Mouse (Mus musculus) neural tube, embryonic 12.5 days (tissue): ENCODE results near the gene Atf3. TPM values are rescaled to one million over a fixed set of nuclear protein-coding genes. Genes with fewer than 3 reads are reported as not detected.

ENCODE experiments used
- ATAC-seq: fragments of 200-750 bp; cut with Nextera tagmentation; 2 replicates; pipeline ENCODE4 v1.8.0; 2017; ENCODE audit warnings: low read depth, mild to moderate bottlenecking, moderate TSS enrichment, moderate library complexity; ENCODE audit not compliant: low FRiP score
- H3K27ac ChIP-seq: fragments of 300-500 bp; sonication (generic); 2 replicates; pipeline ENCODE4 v1.5.1; 2016
- H3K27me3 ChIP-seq: fragments of 300-500 bp; sonication (generic); replicated peaks from 2 replicates; pipeline ENCODE4 v1.6.1; 2016; ENCODE audit warnings: mild to moderate bottlenecking
- H3K36me3 ChIP-seq: fragments of 300-500 bp; sonication (generic); 2 replicates; pipeline ENCODE4 v1.6.1; 2016; ENCODE audit warnings: mild to moderate bottlenecking
- H3K4me1 ChIP-seq: fragments of 300-500 bp; sonication (generic); 2 replicates; pipeline ENCODE4 v1.6.1; 2016
- H3K4me2 ChIP-seq: fragments of 300-500 bp; sonication (generic); replicated peaks from 2 replicates; pipeline ENCODE4 v1.6.1; 2016; ENCODE audit warnings: mild to moderate bottlenecking
- H3K4me3 ChIP-seq: fragments of 300-500 bp; sonication (generic); 2 replicates; pipeline ENCODE4 v1.5.1; 2016
- H3K9ac ChIP-seq: fragments of 300-500 bp; sonication (generic); 2 replicates; pipeline ENCODE4 v1.6.1; 2016; ENCODE audit warnings: mild to moderate bottlenecking
- H3K9me3 ChIP-seq: fragments of 300-500 bp; sonication (generic); 2 replicates; pipeline ENCODE4 v1.6.1; 2016; ENCODE audit warnings: mild to moderate bottlenecking
- WGBS: fragments of 180-500 bp; shearing (Covaris S2); methylation state at CpG from one replicate; pipeline ENCODE4 v1.1.7; 2016; 5-methylcytosine and 5-hydroxymethylcytosine counted together
- polyA plus RNA-seq: library from polyadenylated mRNA; unstranded; fragments of >200 nt; fragmentation: Nextera tagmentation; extraction: Ambion mirVana; gene quantifications from 2 replicates; pipeline ENCODE4 v1.2.1, GENCODE M21; 2016

Atf3 gene
- polyA plus RNA-seq, 1 experiment from 2014 or later, result 2.0 TPM

DNA sequence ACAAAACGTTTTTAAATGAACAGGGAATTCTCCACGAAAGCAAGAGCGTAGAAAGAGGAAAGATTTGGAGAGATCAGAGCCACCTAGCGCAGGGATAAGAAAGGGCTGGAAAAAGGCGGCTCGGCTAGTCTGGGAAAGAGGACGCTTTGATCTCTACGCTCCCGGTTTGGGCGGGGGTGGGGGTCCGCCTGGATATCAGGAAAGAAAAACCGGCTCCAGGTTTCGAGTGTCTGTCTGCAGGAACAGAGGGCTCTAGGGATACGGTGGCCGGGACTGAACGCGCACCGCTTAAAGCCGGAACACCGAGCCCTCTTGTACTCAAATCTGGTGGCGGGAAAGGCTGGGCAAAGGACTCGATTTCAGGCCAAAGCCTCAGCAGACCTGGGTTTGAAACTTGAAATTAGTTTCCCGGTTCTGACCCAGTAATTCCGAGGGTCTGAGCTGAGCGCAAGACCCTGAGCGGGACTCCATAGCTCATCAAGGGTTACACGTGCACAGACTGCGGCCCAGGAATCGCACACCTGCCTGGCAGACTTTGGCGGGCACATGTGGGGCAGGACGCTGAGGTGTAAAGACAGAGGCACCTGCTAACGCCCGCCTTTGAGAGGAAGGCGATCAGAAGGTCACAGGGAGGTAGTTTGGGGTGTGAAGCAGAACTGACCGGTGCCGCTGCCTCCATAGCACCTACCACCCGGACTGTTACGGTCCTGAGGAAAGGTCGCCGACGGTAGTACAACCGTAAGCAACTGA lies 33.6 kb downstream of the Atf3 start:
- ATAC-seq, result no peak
- H3K9ac ChIP-seq, result no peak overlapping the region

DNA sequence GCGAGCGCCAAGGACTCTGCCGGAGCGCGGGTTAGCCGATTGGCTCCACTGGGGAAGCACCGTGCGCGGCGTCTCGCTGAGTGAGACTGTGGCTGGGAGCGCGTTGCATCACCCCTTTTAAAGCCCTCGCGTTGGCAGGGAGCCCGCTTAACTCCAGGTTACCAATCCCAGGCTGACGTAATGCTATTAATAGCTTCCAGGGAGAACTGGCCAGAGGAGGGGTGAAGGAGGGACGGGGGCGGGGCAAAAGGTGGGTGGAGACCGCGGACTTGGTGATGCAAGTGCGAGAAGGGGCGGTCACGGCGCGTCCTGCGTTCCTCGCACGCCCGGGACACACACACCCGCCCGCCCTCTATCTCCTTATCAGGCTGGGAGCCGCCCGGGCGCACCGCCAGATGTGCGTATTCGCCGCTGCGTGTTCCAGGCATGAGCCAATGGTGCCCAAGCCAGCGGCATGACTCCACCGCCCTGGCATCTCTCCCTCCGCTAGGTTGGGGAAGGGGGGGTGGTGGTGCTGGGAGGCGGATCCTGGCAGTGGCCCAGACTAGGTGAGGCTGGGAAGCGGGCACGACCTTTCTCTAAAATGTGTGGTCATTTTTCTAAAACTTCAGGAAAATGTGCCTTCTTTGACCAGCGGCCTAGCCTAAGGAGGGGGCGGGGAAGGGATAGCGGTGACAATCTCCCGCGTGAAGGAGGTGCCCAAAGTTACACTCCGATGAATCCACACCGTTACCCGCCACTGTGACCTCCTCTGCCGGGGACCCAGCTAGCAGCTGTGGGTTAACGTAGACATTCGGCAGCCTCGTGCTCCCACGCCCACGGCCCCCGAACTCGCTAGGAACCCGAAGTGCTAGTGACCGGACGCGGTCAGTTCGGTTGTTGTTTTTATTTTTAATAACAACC lies 34.4 kb downstream of the Atf3 start:
- WGBS, result under 1% methylated on average over 67 of the region's 67 CpGs
- Histone ChIP-seq H3K9me3 (no peaks in the 10 kb centered on the region), H3K4me2 (peak overlapping the region; percentile 98), H3K27me3 (peaks cover 86% of the 10 kb centered on the region), H3K27ac (no peak overlapping the region), H3K9ac (peak overlapping the region; percentile 57), H3K36me3 (no peaks in the 10 kb centered on the region), H3K4me3 (peak overlapping the region; percentile 47), H3K4me1 (peaks cover 39% of the 10 kb centered on the region)
- peak; percentile 84 for ATAC-seq

More for the DNA sequence above, 33.6 kb downstream of the Atf3 start:
- Histone ChIP-seq H3K9me3 (no peaks in the 10 kb centered on the region), H3K4me3 (peak overlapping the region; percentile 47), H3K36me3 (no peaks in the 10 kb centered on the region), H3K27me3 (peaks cover 92% of the 10 kb centered on the region), H3K4me2 (peak overlapping the region; percentile 98), H3K27ac (no peak overlapping the region), H3K4me1 (peaks cover 35% of the 10 kb centered on the region)
- WGBS, result 2% methylated on average over 42 of the region's 42 CpGs

DNA sequence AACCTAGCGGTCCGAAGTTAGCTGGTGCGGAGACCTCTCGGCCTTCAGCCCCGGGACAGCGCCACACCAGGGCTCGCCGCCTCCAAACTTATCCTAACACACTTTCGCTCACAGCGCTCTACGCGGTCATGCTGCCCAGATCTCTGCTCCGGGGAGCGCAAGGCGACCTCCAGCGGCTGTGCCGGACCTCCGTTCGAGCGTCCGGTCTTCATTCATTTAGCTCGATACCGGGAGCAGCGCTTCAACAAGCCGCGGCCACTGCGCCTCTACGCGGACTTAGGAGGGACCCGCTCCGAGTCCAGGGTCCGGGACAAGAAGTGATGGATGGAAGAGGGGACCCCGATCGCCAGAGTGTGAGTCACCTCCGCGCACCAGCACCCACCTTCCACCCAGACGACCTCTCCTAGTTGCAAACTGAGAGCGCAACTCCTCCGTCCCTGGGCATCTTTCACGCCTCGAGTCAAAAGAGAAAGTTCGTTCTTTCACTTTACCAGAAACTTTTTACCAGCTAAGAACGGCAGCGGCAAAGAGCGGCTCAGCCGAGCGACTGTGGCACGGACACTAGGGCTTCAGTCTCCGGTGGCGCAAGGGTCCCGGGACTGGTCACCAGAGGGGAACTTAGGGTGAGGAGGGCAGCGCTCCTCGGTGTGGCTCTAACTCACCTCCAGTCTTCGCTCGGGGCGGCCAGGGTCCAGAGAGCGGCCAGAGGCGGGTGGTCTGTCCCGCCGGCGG lies 35.2 kb downstream of the Atf3 start:
- WGBS, result under 1% methylated on average over 61 of the region's 61 CpGs
- Histone ChIP-seq H3K4me2 (peak overlapping the region; percentile 98), H3K27me3 (peaks cover 84% of the 10 kb centered on the region), H3K36me3 (no peaks in the 10 kb centered on the region), H3K4me1 (peaks cover 43% of the 10 kb centered on the region), H3K9ac (peak overlapping the region; percentile 57), H3K27ac (no peak overlapping the region), H3K9me3 (no peaks in the 10 kb centered on the region), H3K4me3 (peak overlapping the region; percentile 47)
- no peak for ATAC-seq

- peaks cover 78% of the 10 kb centered on the region for H3K27me3 ChIP-seq
- no peaks in the 10 kb centered on the region for H3K36me3 ChIP-seq
- 56% methylated on average over 12 of the region's 12 CpGs for WGBS
- ATAC-seq, result no peak
- peaks cover 43% of the 10 kb centered on the region for H3K4me1 ChIP-seq
- no peak overlapping the region for H3K27ac ChIP-seq
- peak overlapping the region; percentile 47 for H3K4me3 ChIP-seq
- no peaks in the 10 kb centered on the region for H3K9me3 ChIP-seq
- H3K4me2 ChIP-seq, result peak overlapping the region; percentile 98
- H3K9ac ChIP-seq, result no peak overlapping the region
These were observed 36.2 kb downstream of the Atf3 start for GRCm38 (mm10) chr1:191181469-191182259.

DNA sequence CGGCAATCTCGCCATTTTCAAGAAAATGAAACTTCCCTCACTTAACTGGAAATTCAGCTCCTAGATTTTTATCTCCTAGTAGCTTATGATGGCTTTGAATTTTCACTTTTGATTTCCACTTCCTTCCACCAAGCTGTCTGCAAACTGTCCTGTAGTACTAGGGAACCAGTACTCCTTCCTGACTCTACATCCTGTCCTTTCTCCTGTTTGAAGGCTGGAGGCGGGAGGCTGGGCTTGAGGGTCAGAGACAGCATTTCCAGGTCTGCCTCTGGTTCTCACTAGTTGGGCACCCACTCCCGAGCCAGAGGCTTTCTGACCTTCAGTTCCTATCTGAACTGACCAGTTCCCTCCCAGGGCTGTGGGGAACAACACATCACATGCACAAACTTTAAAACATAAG lies 37.4 kb downstream of the Atf3 start:
- ATAC-seq, result no peak
- 70% methylated on average over 4 of the region's 4 CpGs for WGBS
- Histone ChIP-seq H3K9ac (no peak overlapping the region), H3K4me2 (no peak overlapping the region), H3K27me3 (peaks cover 65% of the 10 kb centered on the region), H3K4me3 (no peak overlapping the region), H3K9me3 (no peaks in the 10 kb centered on the region), H3K27ac (no peak overlapping the region), H3K4me1 (peaks cover 38% of the 10 kb centered on the region), H3K36me3 (no peaks in the 10 kb centered on the region)

GRCm38 (mm10) chr1:191179846-191180245 lies 38.0 kb downstream of the Atf3 start:
- Histone ChIP-seq H3K27me3 (peaks cover 60% of the 10 kb centered on the region), H3K4me3 (no peak overlapping the region), H3K9me3 (no peaks in the 10 kb centered on the region), H3K4me1 (peaks cover 32% of the 10 kb centered on the region), H3K27ac (no peak overlapping the region), H3K4me2 (no peak overlapping the region), H3K36me3 (no peaks in the 10 kb centered on the region), H3K9ac (no peak overlapping the region)
- 49% methylated on average over 2 of the region's 2 CpGs for WGBS
- ATAC-seq, result no peak

GRCm38 (mm10) chr1:191178511-191179188 lies 39.2 kb downstream of the Atf3 start:
- Histone ChIP-seq H3K9me3 (no peaks in the 10 kb centered on the region), H3K27me3 (peaks cover 48% of the 10 kb centered on the region), H3K27ac (no peak overlapping the region), H3K4me1 (peaks cover 20% of the 10 kb centered on the region), H3K4me3 (no peak overlapping the region), H3K36me3 (no peaks in the 10 kb centered on the region), H3K9ac (no peak overlapping the region), H3K4me2 (0 out of 2 replicates have a peak overlapping the region, but pooled peaks have one; percentile 12)
- ATAC-seq, result no peak
- 33% methylated on average over 15 of the region's 15 CpGs for WGBS

DNA sequence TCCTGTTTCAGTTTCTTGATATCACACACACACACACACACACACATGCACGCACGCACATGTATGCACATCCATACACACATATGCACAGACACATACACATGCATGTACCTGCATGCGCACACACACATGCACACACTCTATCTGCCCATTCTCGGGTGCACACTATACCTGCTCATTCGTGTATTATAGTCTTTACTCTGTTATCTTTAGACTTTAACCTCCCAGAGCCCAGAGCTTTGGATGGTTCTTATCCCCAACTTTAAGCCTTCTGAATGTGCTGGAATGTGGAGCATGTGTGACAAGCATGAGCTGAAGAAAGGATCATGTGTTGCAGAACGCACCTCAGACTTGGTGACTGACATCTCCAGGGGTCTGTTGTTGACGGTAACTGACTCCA lies 41.0 kb downstream of the Atf3 start:
- no peak overlapping the region for H3K27ac ChIP-seq
- H3K27me3 ChIP-seq, result peaks cover 30% of the 10 kb centered on the region
- 81% methylated on average over 7 of the region's 7 CpGs for WGBS
- H3K4me1 ChIP-seq, result peaks cover 8% of the 10 kb centered on the region; the same call in 1 of the 2 replicates
- no peak overlapping the region for H3K4me2 ChIP-seq
- H3K4me3 ChIP-seq, result no peak overlapping the region
- no peaks in the 10 kb centered on the region for H3K9me3 ChIP-seq
- H3K36me3 ChIP-seq, result no peaks in the 10 kb centered on the region
- ATAC-seq, result no peak
- no peak overlapping the region for H3K9ac ChIP-seq

DNA sequence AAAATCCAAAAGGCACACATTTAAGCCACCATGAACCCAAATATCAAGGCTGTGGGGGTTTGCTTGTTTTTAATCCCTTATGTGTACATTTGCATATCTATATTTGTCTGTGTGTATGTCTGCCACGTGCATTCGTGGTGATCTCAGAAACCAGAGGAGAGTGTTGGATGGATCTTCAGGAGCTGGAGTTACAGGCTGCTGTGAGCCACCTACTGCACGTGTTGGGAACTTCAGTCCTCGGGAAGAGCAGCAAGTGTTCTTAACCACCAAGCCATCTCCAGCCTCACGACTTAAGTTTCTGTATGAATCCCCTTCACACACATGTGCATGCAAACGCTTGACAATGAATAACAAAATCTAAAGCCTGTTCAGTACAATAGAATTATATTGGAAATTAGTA lies 45.4 kb downstream of the Atf3 start:
- no peak for ATAC-seq
- Histone ChIP-seq H3K4me2 (no peak overlapping the region), H3K4me3 (no peak overlapping the region), H3K9me3 (no peaks in the 10 kb centered on the region), H3K9ac (no peak overlapping the region), H3K27ac (no peak overlapping the region), H3K36me3 (no peaks in the 10 kb centered on the region), H3K27me3 (peaks cover 2% of the 10 kb centered on the region; the same call in 1 of the 2 replicates), H3K4me1 (no peaks in the 10 kb centered on the region)
- 22% methylated on average over 6 of the region's 6 CpGs for WGBS

GRCm38 (mm10) chr1:191170444-191170843 lies 47.4 kb downstream of the Atf3 start:
- Histone ChIP-seq H3K36me3 (no peaks in the 10 kb centered on the region), H3K4me1 (no peaks in the 10 kb centered on the region), H3K27me3 (no peaks in the 10 kb centered on the region; the same call in 1 of the 2 replicates), H3K9me3 (no peaks in the 10 kb centered on the region), H3K4me2 (no peak overlapping the region), H3K27ac (no peak overlapping the region), H3K9ac (no peak overlapping the region), H3K4me3 (no peak overlapping the region)
- no peak for ATAC-seq
- 81% methylated on average over 2 of the region's 2 CpGs for WGBS

GRCm38 (mm10) chr1:191166189-191166588 lies 51.6 kb downstream of the Atf3 start:
- H3K4me1 ChIP-seq, result no peaks in the 10 kb centered on the region
- H3K27me3 ChIP-seq, result no peaks in the 10 kb centered on the region
- 85% methylated on average over 4 of the region's 4 CpGs for WGBS
- no peaks in the 10 kb centered on the region for H3K9me3 ChIP-seq
- no peak for ATAC-seq
- H3K4me2 ChIP-seq, result no peak overlapping the region
- no peak overlapping the region for H3K27ac ChIP-seq
- no peak overlapping the region for H3K9ac ChIP-seq
- H3K4me3 ChIP-seq, result no peak overlapping the region
- no peaks in the 10 kb centered on the region for H3K36me3 ChIP-seq
